Mouse (Mus musculus) neural tube, embryonic 14.5 days (tissue): ENCODE measurements around the gene Atg14. TPM values are rescaled to one million over a fixed set of nuclear protein-coding genes. Genes with fewer than 3 reads are reported as not detected.

Experiments used
- ATAC-seq: fragments of 200-750 bp; cut with Nextera tagmentation; 2 replicates; pipeline ENCODE4 v1.8.0; 2017; ENCODE audit warnings: low read depth, mild to moderate bottlenecking, moderate TSS enrichment, moderate library complexity
- H3K27ac ChIP-seq: fragments of 300-500 bp; sonication (generic); 2 replicates; pipeline ENCODE4 v1.5.1; 2014; ENCODE audit warnings: low read depth, mild to moderate bottlenecking, control low read depth, low read length, moderate library complexity, mixed read lengths
- H3K27me3 ChIP-seq: fragments of 300-500 bp; sonication (generic); 2 replicates; pipeline ENCODE4 v1.6.1; 2014; ENCODE audit warnings: low read length; ENCODE audit not compliant: control insufficient read depth, insufficient read depth
- H3K36me3 ChIP-seq: fragments of 300-500 bp; sonication (generic); 2 replicates; pipeline ENCODE4 v1.6.1; 2014; ENCODE audit warnings: low read length, mixed read lengths; ENCODE audit not compliant: control insufficient read depth, insufficient read depth
- H3K4me1 ChIP-seq: fragments of 300-500 bp; sonication (generic); 2 replicates; pipeline ENCODE4 v1.6.1; 2014; ENCODE audit warnings: low read length; ENCODE audit not compliant: control insufficient read depth, insufficient read depth
- H3K4me2 ChIP-seq: fragments of 300-500 bp; sonication (generic); 2 replicates; pipeline ENCODE4 v1.6.1; 2014; ENCODE audit warnings: mild to moderate bottlenecking, low read depth, low read length, control low read depth
- H3K4me3 ChIP-seq: fragments of 300-500 bp; sonication (generic); 2 replicates; pipeline ENCODE4 v1.5.1; 2014; ENCODE audit warnings: low read depth, low read length, control low read depth, mixed read lengths
- H3K9ac ChIP-seq: fragments of 300-500 bp; sonication (generic); replicated peaks from 2 replicates; pipeline ENCODE4 v1.6.1; 2014; ENCODE audit warnings: low read depth, mild to moderate bottlenecking, control low read depth, low read length, mixed read lengths
- H3K9me3 ChIP-seq: fragments of 300-500 bp; sonication (generic); 2 replicates; pipeline ENCODE4 v1.6.1; 2016; ENCODE audit warnings: low read length; ENCODE audit not compliant: control insufficient read depth
- WGBS: fragments of 180-500 bp; shearing (Covaris S2); extraction: QIAGEN DNeasy Blood & Tissue Kit; methylation state at CpG from one replicate; pipeline ENCODE4 v1.1.7; 2014; 5-methylcytosine and 5-hydroxymethylcytosine counted together
- polyA plus RNA-seq: library from polyadenylated mRNA; unstranded; fragments of >200 nt; fragmentation: Nextera tagmentation; extraction: Ambion mirVana; gene quantifications from 2 replicates; pipeline ENCODE4 v1.2.1, GENCODE M21; 2014

Gene Atg14
- polyA plus RNA-seq, 1 experiment from 2014 or later, result 18.3 TPM

DNA sequence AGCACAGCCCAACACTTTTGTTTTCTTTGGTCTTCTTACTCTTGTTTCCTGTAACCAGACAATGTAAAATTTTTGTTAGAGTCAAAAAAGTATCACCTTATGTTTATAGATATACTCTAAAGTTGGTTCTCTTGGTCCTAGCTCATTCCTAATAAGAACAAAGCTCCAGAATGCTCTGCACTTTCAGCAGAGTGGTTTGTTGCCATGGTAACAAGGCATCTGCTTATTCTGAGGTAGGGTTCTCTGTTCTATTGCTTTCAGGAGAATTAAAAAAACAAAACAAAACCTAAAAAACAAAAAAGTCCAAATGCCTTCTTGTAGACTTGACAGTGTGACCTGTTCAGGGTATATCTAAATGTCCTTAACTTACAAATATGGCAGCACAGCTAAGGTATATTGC is 62.4 kb downstream of the Atg14 start:
- Histone ChIP-seq H3K4me3 (no peak overlapping the region), H3K9me3 (no peaks in the 10 kb centered on the region), H3K27me3 (no peaks in the 10 kb centered on the region), H3K4me2 (no peak overlapping the region), H3K9ac (no peak overlapping the region), H3K4me1 (no peaks in the 10 kb centered on the region), H3K27ac (no peak overlapping the region), H3K36me3 (no peaks in the 10 kb centered on the region)
- ATAC-seq, result no peak

- Histone ChIP-seq H3K9ac (no peak overlapping the region), H3K36me3 (no peaks in the 10 kb centered on the region), H3K27ac (no peak overlapping the region), H3K4me1 (no peaks in the 10 kb centered on the region), H3K4me3 (no peak overlapping the region), H3K4me2 (no peak overlapping the region), H3K27me3 (no peaks in the 10 kb centered on the region), H3K9me3 (no peaks in the 10 kb centered on the region)
- 95% methylated on average over 5 of the region's 5 CpGs for WGBS
- ATAC-seq, result no peak
These were observed 63.8 kb downstream of the Atg14 start for GRCm38 (mm10) chr14:47506676-47507075.

DNA sequence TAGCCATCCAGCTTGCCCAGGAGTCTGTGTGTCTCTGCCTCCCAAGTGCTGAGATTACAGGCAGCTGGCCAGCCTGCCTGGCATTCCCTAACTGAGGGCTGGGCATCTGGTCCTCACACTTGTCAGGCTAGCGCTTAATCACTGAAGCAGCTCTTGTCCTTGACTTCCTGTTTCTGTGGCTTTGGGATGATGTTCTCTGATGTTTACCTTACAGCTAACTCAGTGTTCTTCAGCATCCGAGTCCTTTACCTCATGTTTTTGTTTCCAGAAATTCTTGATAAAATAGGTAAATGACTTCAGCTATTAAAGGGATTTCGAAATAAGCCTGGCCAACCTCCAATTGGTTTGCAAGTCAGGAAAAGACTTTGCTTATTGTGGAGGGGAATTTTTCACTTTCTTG is 66.4 kb downstream of the Atg14 start:
- Histone ChIP-seq H3K4me1 (no peaks in the 10 kb centered on the region), H3K27me3 (no peaks in the 10 kb centered on the region), H3K27ac (no peak overlapping the region), H3K36me3 (no peaks in the 10 kb centered on the region), H3K4me2 (no peak overlapping the region), H3K9ac (no peak overlapping the region), H3K4me3 (no peak overlapping the region), H3K9me3 (no peaks in the 10 kb centered on the region)
- no peak for ATAC-seq
- 91% methylated on average over 3 of the region's 3 CpGs for WGBS

DNA sequence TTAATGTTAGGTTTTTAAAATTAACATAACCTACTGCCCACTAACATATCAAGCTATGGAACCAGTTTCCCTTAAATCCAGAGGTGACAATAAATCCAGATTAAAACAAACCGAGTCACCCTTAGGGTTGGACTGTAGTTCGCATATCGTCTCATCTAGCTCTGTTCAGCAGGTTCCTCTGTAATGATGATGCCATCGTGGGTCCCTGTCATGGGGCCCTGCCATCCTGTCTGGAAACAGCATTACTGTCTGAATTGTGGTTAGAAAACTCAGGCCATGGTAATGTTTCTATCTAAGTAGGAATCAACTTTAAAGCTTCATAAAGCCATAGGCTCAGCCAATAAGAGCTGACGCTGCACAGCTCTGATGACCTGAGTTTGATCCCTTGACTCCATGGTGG is 71.8 kb downstream of the Atg14 start:
- no peaks in the 10 kb centered on the region for H3K9me3 ChIP-seq
- ATAC-seq, result no peak
- no peak overlapping the region for H3K4me3 ChIP-seq
- no peak overlapping the region for H3K9ac ChIP-seq
- H3K36me3 ChIP-seq, result no peaks in the 10 kb centered on the region
- 80% methylated on average over 5 of the region's 5 CpGs for WGBS
- H3K4me1 ChIP-seq, result no peaks in the 10 kb centered on the region
- no peak overlapping the region for H3K4me2 ChIP-seq
- H3K27ac ChIP-seq, result no peak overlapping the region
- H3K27me3 ChIP-seq, result no peaks in the 10 kb centered on the region

- no peak overlapping the region for H3K4me2 ChIP-seq
- WGBS, result 91% methylated on average over 3 of the region's 3 CpGs
- ATAC-seq, result no peak
These were observed 73.3 kb downstream of the Atg14 start for GRCm38 (mm10) chr14:47497166-47497565.

GRCm38 (mm10) chr14:47495951-47496350 is 74.5 kb downstream of the Atg14 start:
- H3K9ac ChIP-seq, result no peak overlapping the region
- H3K4me2 ChIP-seq, result no peak overlapping the region
- ATAC-seq, result no peak
- H3K4me1 ChIP-seq, result no peaks in the 10 kb centered on the region
- H3K36me3 ChIP-seq, result no peaks in the 10 kb centered on the region
- H3K27ac ChIP-seq, result no peak overlapping the region
- WGBS, result 93% methylated on average over 3 of the region's 3 CpGs
- no peaks in the 10 kb centered on the region for H3K27me3 ChIP-seq
- H3K9me3 ChIP-seq, result no peaks in the 10 kb centered on the region
- H3K4me3 ChIP-seq, result no peak overlapping the region

More at GRCm38 (mm10) chr14:47497166-47497565, 73.3 kb downstream of the Atg14 start:
- H3K4me3 ChIP-seq, result no peak overlapping the region
- no peaks in the 10 kb centered on the region for H3K4me1 ChIP-seq
- H3K27me3 ChIP-seq, result no peaks in the 10 kb centered on the region
- H3K27ac ChIP-seq, result no peak overlapping the region
- no peaks in the 10 kb centered on the region for H3K36me3 ChIP-seq
- no peak overlapping the region for H3K9ac ChIP-seq
- no peaks in the 10 kb centered on the region for H3K9me3 ChIP-seq

DNA sequence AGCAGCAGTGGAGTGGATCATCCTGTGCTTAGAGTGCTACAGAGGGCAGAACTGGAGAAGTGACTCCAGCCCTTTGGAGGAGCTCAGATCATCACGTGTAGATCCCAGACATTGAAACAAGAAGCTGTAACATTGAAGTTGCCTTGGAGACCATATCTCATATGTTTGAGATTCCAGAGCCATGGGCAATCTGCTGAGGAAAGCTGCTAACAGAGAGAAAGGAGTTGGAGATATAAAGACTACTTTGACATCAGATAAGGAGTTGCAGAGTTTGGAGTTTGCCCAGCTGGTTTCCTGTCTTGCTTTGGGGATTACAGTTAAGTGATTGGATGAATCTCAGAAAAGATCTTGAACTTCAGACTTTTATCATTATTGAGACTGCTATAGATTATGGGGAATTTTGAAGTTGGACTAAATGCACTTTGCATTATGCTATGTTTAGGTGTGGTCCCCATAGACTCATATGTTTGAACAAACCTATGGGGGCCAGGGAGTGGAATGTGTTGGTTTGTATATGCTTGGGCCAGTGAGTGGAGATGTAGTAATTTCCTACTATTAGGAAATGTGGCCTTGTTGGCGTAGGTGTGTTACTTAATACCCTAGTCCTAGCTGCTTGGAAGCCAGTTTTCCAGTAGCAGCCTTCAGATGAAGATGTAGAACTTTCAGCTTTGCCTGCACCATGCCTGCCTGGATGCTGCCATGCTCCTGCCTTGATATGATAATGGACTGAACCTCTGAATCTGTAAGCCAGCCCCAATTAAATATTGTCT is 76.7 kb downstream of the Atg14 start:
- no peak overlapping the region for H3K9ac ChIP-seq
- peaks cover 3% of the 10 kb centered on the region; the same call in 1 of the 2 replicates for H3K4me1 ChIP-seq
- no peaks in the 10 kb centered on the region for H3K27me3 ChIP-seq
- no peak overlapping the region for H3K4me3 ChIP-seq
- H3K36me3 ChIP-seq, result no peaks in the 10 kb centered on the region
- no peaks in the 10 kb centered on the region for H3K9me3 ChIP-seq
- no peak overlapping the region for H3K4me2 ChIP-seq
- no peak overlapping the region for H3K27ac ChIP-seq
- 95% methylated on average over 2 of the region's 2 CpGs for WGBS
- ATAC-seq, result no peak

Other genes with a start within 250 kb of the Atg14 start
- 2.1 and 2.2 TPM in 2 replicates for gene Lgals3, start 202.9 kb downstream of the Atg14 start, polyA plus RNA-seq
- gene Dlgap5, start 152.2 kb downstream of the Atg14 start, polyA plus RNA-seq, result 4.0 and 5.4 TPM in 2 replicates
- gene Fbxo34, start 120.2 kb downstream of the Atg14 start, polyA plus RNA-seq, result 37.6 and 38.7 TPM in 2 replicates
- 88.7 and 93.6 TPM in 2 replicates for gene Ktn1, start 77.8 kb upstream of the Atg14 start, polyA plus RNA-seq